Mouse (Mus musculus) stomach, postnatal 0 days (tissue): ENCODE measurements around the gene Sash1. TPM values are rescaled to one million over a fixed set of nuclear protein-coding genes. Genes with fewer than 3 reads are reported as not detected.

Source experiments
- ATAC-seq: fragments of 200-750 bp; cut with Nextera tagmentation; 2 replicates; pipeline ENCODE4 v1.8.0; 2017; ENCODE audit not compliant: low FRiP score, low TSS enrichment
- DNase-seq: peaks from one replicate; pipeline ENCODE4 v3.0.0-alpha.2; 2016; ENCODE audit warnings: low spot score
- H3K27ac ChIP-seq: fragments of 300-500 bp; sonication (generic); replicated peaks from 2 replicates; pipeline ENCODE4 v1.5.1; 2014; ENCODE audit warnings: mild to moderate bottlenecking, control low read depth
- H3K27me3 ChIP-seq: fragments of 300-500 bp; sonication (generic); 2 replicates; pipeline ENCODE4 v1.6.1; 2014; ENCODE audit warnings: low read length; ENCODE audit not compliant: control insufficient read depth, insufficient read depth
- H3K36me3 ChIP-seq: fragments of 300-500 bp; sonication (generic); 2 replicates; pipeline ENCODE4 v1.6.1; 2014; ENCODE audit warnings: low read length, mixed read lengths; ENCODE audit not compliant: control insufficient read depth, insufficient read depth
- H3K4me1 ChIP-seq: fragments of 300-500 bp; sonication (generic); replicated peaks from 2 replicates; pipeline ENCODE4 v1.6.1; 2014; ENCODE audit warnings: antibody characterized with exemption; ENCODE audit not compliant: control insufficient read depth, insufficient read depth
- H3K4me2 ChIP-seq: fragments of 300-500 bp; sonication (generic); replicated peaks from 2 replicates; pipeline ENCODE4 v1.6.1; 2014; ENCODE audit warnings: low read depth, mild to moderate bottlenecking, control low read depth, moderate library complexity
- H3K4me3 ChIP-seq: fragments of 300-500 bp; sonication (generic); 2 replicates; pipeline ENCODE4 v1.5.1; 2014; ENCODE audit warnings: low read depth, low read length, control low read depth
- H3K9ac ChIP-seq: fragments of 300-500 bp; sonication (generic); 2 replicates; pipeline ENCODE4 v1.6.1; 2014; ENCODE audit warnings: mild to moderate bottlenecking, low read length, control low read depth, mixed read lengths
- H3K9me3 ChIP-seq: fragments of 300-500 bp; sonication (generic); 2 replicates; pipeline ENCODE4 v1.6.1; 2016; ENCODE audit warnings: low read length; ENCODE audit not compliant: control insufficient read depth
- CTCF ChIP-seq: IDR thresholded peaks from 2 replicates; pipeline ENCODE4 v1.5.1; 2016; ENCODE audit warnings: antibody characterized with exemption, low read depth, mild to moderate bottlenecking, moderate library complexity
- EP300 ChIP-seq: optimal IDR thresholded peaks from 2 replicates; pipeline ENCODE3; 2016; ENCODE audit warnings: antibody characterized with exemption
- WGBS: fragments of 180-500 bp; shearing (Covaris S2); extraction: QIAGEN DNeasy Blood & Tissue Kit; methylation state at CpG from one replicate; pipeline ENCODE4 v1.1.7; 2014; 5-methylcytosine and 5-hydroxymethylcytosine counted together
- polyA plus RNA-seq: library from polyadenylated mRNA; unstranded; fragments of >200 nt; fragmentation: Nextera tagmentation; extraction: Ambion mirVana; gene quantifications from 2 replicates; pipeline ENCODE4 v1.2.1, GENCODE M21; 2015

Sash1 gene
- polyA plus RNA-seq, 1 experiment from 2014 or later: 3.8 TPM

GRCm38 (mm10) chr10:8883686-8884085, 2.2 kb downstream of the Sash1 start:
- no peaks in the 10 kb centered on the region for H3K4me1 ChIP-seq
- peak overlapping the region; percentile 34 for H3K4me2 ChIP-seq
- ATAC-seq (no peak), DNase-seq (no peak)
- H3K27ac ChIP-seq: no peak overlapping the region
- H3K9me3 ChIP-seq: no peaks in the 10 kb centered on the region
- TF ChIP-seq EP300: no peak
- TF ChIP-seq CTCF: no peak
- H3K4me3 ChIP-seq: peak overlapping the region; percentile 8; the same call in 1 of the 2 replicates
- H3K9ac ChIP-seq: no peak overlapping the region
- H3K27me3 ChIP-seq: no peaks in the 10 kb centered on the region
- H3K36me3 ChIP-seq: no peaks in the 10 kb centered on the region
- WGBS: 24% methylated on average over 4 of the region's 4 CpGs

GRCm38 (mm10) chr10:8881736-8882135, 4.1 kb downstream of the Sash1 start:
- H3K36me3 ChIP-seq: no peaks in the 10 kb centered on the region
- no peak overlapping the region for H3K4me2 ChIP-seq
- no peak for ATAC-seq
- H3K4me1 ChIP-seq: no peaks in the 10 kb centered on the region
- no peaks in the 10 kb centered on the region for H3K27me3 ChIP-seq
- H3K4me3 ChIP-seq: no peak overlapping the region
- H3K9ac ChIP-seq: no peak overlapping the region
- TF ChIP-seq CTCF (no peak), EP300 (no peak)
- DNase-seq: no peak
- H3K27ac ChIP-seq: no peak overlapping the region
- no peaks in the 10 kb centered on the region for H3K9me3 ChIP-seq
- WGBS: 57% methylated on average over 2 of the region's 2 CpGs

GRCm38 (mm10) chr10:8880950-8881675, 4.8 kb downstream of the Sash1 start:
- DNase-seq: no peak
- Histone ChIP-seq H3K36me3 (no peaks in the 10 kb centered on the region), H3K9ac (no peak overlapping the region), H3K27me3 (no peaks in the 10 kb centered on the region), H3K4me3 (no peak overlapping the region), H3K9me3 (no peaks in the 10 kb centered on the region), H3K4me2 (no peak overlapping the region), H3K27ac (no peak overlapping the region), H3K4me1 (no peaks in the 10 kb centered on the region)
- no peak for ATAC-seq
- WGBS: 82% methylated on average over 15 of the region's 15 CpGs
- TF ChIP-seq CTCF (peak; percentile 25), EP300 (no peak)

GRCm38 (mm10) chr10:8878824-8879223, 7.0 kb downstream of the Sash1 start:
- no peak overlapping the region for H3K27ac ChIP-seq
- H3K9ac ChIP-seq: no peak overlapping the region
- no peaks in the 10 kb centered on the region for H3K27me3 ChIP-seq
- H3K4me2 ChIP-seq: peak overlapping the region; percentile 25
- no peak overlapping the region for H3K4me3 ChIP-seq
- WGBS: 28% methylated on average over 9 of the region's 9 CpGs
- H3K9me3 ChIP-seq: no peaks in the 10 kb centered on the region
- ATAC-seq: no peak
- no peak for DNase-seq
- H3K4me1 ChIP-seq: no peaks in the 10 kb centered on the region
- H3K36me3 ChIP-seq: no peaks in the 10 kb centered on the region
- no peak for TF ChIP-seq CTCF
- no peak for TF ChIP-seq EP300

GRCm38 (mm10) chr10:8878381-8878780, 7.5 kb downstream of the Sash1 start:
- no peak for ATAC-seq
- Histone ChIP-seq H3K4me1 (no peaks in the 10 kb centered on the region), H3K9me3 (no peaks in the 10 kb centered on the region), H3K4me3 (no peak overlapping the region), H3K27me3 (no peaks in the 10 kb centered on the region), H3K36me3 (no peaks in the 10 kb centered on the region), H3K9ac (no peak overlapping the region), H3K4me2 (peak overlapping the region; percentile 25; the same call in 1 of the 2 replicates), H3K27ac (no peak overlapping the region)
- TF ChIP-seq CTCF: no peak
- no peak for TF ChIP-seq EP300
- DNase-seq: no peak
- 75% methylated on average over 13 of the region's 13 CpGs for WGBS

GRCm38 (mm10) chr10:8873631-8874370, 12.1 kb downstream of the Sash1 start:
- Histone ChIP-seq H3K4me3 (no peak overlapping the region), H3K9ac (no peak overlapping the region), H3K4me2 (no peak overlapping the region), H3K4me1 (no peaks in the 10 kb centered on the region), H3K9me3 (no peaks in the 10 kb centered on the region), H3K27me3 (no peaks in the 10 kb centered on the region), H3K27ac (0 out of 2 replicates have a peak overlapping the region, but pooled peaks have one; percentile 13), H3K36me3 (no peaks in the 10 kb centered on the region)
- no peak for TF ChIP-seq EP300
- no peak for TF ChIP-seq CTCF
- 44% methylated on average over 7 of the region's 7 CpGs for WGBS
- DNase-seq (no peak), ATAC-seq (no peak; the same call in 1 of the 2 replicates)
